Mouse (Mus musculus): ENCODE results near the gene Fam83f. TPM values are rescaled to one million over a fixed set of nuclear protein-coding genes. Genes with fewer than 3 reads are reported as not detected.

Fam83f gene
- total and polyA plus RNA-seq, 3 experiments = 0.21 TPM; not detected in 2

GRCm38 (mm10) chr15:80631311-80631710, 40.3 kb upstream of the Fam83f start:
- no peak for TF ChIP-seq EP300 (IDR thresholded peaks at IDR 0.05; ENCODE audit: insufficient read depth, low read depth, low read length)
- Histone ChIP-seq H3K9ac (ENCODE audit: low read depth, low read length) (no peak overlapping the region), H3K4me1 (ENCODE audit: control insufficient read depth, insufficient read depth, low read length) (no peaks in the 10 kb centered on the region; the same call in 1 of the 2 replicates), H3K79me2 (replicated peaks; ENCODE audit: control insufficient read depth, insufficient read depth, low read length) (no peaks in the 10 kb centered on the region), H3K27ac (no peak overlapping the region), H3K36me3 (ENCODE audit: control insufficient read depth, insufficient read depth, low read length) (no peaks in the 10 kb centered on the region), H3K27me3 (ENCODE audit: control insufficient read depth, insufficient read depth, low read length) (no peaks in the 10 kb centered on the region), H3K4me3 (no peak overlapping the region)
- intact Hi-C loops (cut with DNase I) = no loop called here
- WGBS = 96% methylated on average over 2 of the region's 2 CpGs
- DNase-seq = no peak

- Histone ChIP-seq H3K27me3 (ENCODE audit: control insufficient read depth, insufficient read depth, low read length) (no peaks in the 10 kb centered on the region), H3K79me2 (replicated peaks; ENCODE audit: control insufficient read depth, insufficient read depth, low read length) (no peaks in the 10 kb centered on the region), H3K4me3 (no peak overlapping the region), H3K36me3 (ENCODE audit: control insufficient read depth, insufficient read depth, low read length) (no peaks in the 10 kb centered on the region), H3K27ac (no peak overlapping the region), H3K4me1 (ENCODE audit: control insufficient read depth, insufficient read depth, low read length) (no peaks in the 10 kb centered on the region; the same call in 1 of the 2 replicates), H3K9ac (ENCODE audit: low read depth, low read length) (no peak overlapping the region)
- WGBS = 92% methylated on average over 13 of the region's 13 CpGs
- no peak for DNase-seq
- TF ChIP-seq POLR2A (IDR thresholded peaks at IDR 0.05; ENCODE audit: insufficient read depth, low read depth, low read length) = no peak
- no peak for TF ChIP-seq EP300 (IDR thresholded peaks at IDR 0.05; ENCODE audit: insufficient read depth, low read depth, low read length)
- no peak for TF ChIP-seq CTCF (IDR thresholded peaks at IDR 0.05)
- intact Hi-C loops (cut with DNase I) = no loop called here
These were observed 39.3 kb upstream of the Fam83f start for GRCm38 (mm10) chr15:80632280-80632893.

DNA sequence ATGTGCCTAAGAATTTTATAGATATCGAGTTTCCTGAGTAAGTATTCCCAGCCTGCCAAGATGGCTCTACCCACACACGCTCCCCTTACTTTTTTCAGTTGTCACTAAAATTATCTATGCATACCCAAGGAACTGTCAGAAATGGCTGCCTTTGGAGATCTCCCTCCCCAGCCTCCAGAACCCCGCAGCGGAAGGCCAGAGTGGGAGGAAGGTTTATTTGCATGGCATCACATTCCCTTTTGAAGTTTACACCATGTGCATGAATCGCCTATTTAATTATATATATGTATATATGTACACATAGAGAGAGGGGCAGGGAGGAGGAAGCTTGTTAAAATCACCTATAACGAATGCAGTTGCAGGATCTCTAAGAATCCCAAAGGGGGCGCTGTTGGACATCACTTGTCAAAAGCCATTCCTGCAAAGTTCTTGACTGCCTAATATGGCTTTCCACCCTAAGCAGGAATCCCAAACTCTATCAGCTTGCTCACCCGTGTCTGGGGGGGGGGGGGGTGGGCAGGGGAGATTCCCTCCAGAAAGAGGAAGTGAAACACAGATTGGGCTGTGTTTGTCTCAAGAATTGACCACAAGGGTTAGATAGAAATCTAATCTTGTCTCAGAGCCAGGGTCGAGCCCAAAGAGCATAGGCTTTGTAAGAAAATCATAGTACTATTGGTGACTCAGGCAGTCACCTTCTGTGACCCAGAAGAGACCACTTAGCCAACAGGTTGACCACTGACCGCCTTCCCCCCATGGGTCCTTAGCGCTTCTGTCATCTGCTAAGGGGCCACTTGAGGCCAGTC, 37.1 kb upstream of the Fam83f start:
- TF ChIP-seq CTCF (IDR thresholded peaks at IDR 0.05) (peak; percentile 65), POLR2A (IDR thresholded peaks at IDR 0.05; ENCODE audit: insufficient read depth, low read depth, low read length) (no peak)
- H3K4me1 ChIP-seq (ENCODE audit: control insufficient read depth, insufficient read depth, low read length) = peaks cover 2% of the 10 kb centered on the region
- H3K36me3 ChIP-seq (ENCODE audit: control insufficient read depth, insufficient read depth, low read length) = no peaks in the 10 kb centered on the region
- no peaks in the 10 kb centered on the region for H3K79me2 ChIP-seq (replicated peaks; ENCODE audit: control insufficient read depth, insufficient read depth, low read length)
- peak in 1 of 2 experiments; percentile 15 for DNase-seq
- H3K27ac ChIP-seq = no peak overlapping the region
- 34% methylated on average over 11 of the region's 11 CpGs for WGBS
- intact Hi-C loops (cut with DNase I) = loop anchor here (2.0 kb wide), 1 partner anchor 60 kb away; no protein-coding TSS in a partner anchor
- H3K4me3 ChIP-seq = no peak overlapping the region
- no peak overlapping the region for H3K9ac ChIP-seq (ENCODE audit: low read depth, low read length)
- no peaks in the 10 kb centered on the region for H3K27me3 ChIP-seq (ENCODE audit: control insufficient read depth, insufficient read depth, low read length)

- TF ChIP-seq CTCF (IDR thresholded peaks at IDR 0.05) (no peak), POLR2A (IDR thresholded peaks at IDR 0.05; ENCODE audit: insufficient read depth, low read depth, low read length) (no peak), EP300 (IDR thresholded peaks at IDR 0.05; ENCODE audit: insufficient read depth, low read depth, low read length) (no peak)
- Histone ChIP-seq H3K4me3 (no peak overlapping the region), H3K79me2 (replicated peaks; ENCODE audit: control insufficient read depth, insufficient read depth, low read length) (no peaks in the 10 kb centered on the region), H3K27ac (no peak overlapping the region), H3K36me3 (ENCODE audit: control insufficient read depth, insufficient read depth, low read length) (no peaks in the 10 kb centered on the region), H3K4me1 (ENCODE audit: control insufficient read depth, insufficient read depth, low read length) (peaks cover 2% of the 10 kb centered on the region; the same call in 1 of the 2 replicates), H3K27me3 (ENCODE audit: control insufficient read depth, insufficient read depth, low read length) (no peaks in the 10 kb centered on the region), H3K9ac (ENCODE audit: low read depth, low read length) (no peak overlapping the region)
- WGBS = 66% methylated on average over 13 of the region's 13 CpGs
- no peak for DNase-seq
- intact Hi-C loops (cut with DNase I) = no loop called here
These were observed 34.8 kb upstream of the Fam83f start for GRCm38 (mm10) chr15:80636757-80637372.

DNA sequence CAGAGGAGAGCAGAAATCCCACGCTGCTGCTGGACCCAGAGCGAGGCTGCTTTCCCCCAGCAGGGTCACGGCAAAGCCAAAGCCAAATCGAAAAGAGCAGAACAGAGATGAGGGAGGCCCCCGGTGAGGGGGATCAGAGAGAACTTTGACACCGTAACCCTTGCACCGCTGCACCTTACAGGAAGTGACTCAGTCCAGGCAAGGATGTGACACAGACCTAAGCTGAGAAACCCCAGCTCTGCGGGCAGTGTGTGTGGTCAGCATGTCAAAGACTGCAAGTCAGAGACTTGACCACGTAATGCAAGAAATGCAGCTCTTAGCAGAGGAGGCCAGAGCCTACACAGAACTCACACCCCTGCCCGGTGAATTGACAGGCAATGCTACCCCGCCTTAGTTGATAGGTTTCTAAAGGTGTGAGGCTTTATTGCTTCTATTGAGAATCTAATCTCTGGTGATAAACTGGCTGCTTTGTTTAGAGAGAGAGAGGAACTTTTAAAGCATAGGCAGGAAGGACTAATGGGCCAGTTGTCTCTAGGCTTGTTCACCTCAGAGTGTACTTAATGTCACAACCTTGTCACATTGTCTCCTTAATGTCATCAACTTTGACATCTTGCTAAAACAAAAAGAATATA, 32.5 kb upstream of the Fam83f start:
- 37% methylated on average over 11 of the region's 11 CpGs for WGBS
- no peak for DNase-seq
- H3K79me2 ChIP-seq (replicated peaks; ENCODE audit: control insufficient read depth, insufficient read depth, low read length) = no peaks in the 10 kb centered on the region
- no peaks in the 10 kb centered on the region for H3K27me3 ChIP-seq (ENCODE audit: control insufficient read depth, insufficient read depth, low read length)
- H3K4me3 ChIP-seq = no peak overlapping the region
- peaks cover 2% of the 10 kb centered on the region; the same call in 1 of the 2 replicates for H3K4me1 ChIP-seq (ENCODE audit: control insufficient read depth, insufficient read depth, low read length)
- H3K9ac ChIP-seq (ENCODE audit: low read depth, low read length) = no peak overlapping the region
- intact Hi-C loops (cut with DNase I) = no loop called here
- TF ChIP-seq POLR2A (IDR thresholded peaks at IDR 0.05; ENCODE audit: insufficient read depth, low read depth, low read length) = no peak
- no peak overlapping the region for H3K27ac ChIP-seq
- no peaks in the 10 kb centered on the region for H3K36me3 ChIP-seq (ENCODE audit: control insufficient read depth, insufficient read depth, low read length)
